Mouse (Mus musculus) CH12.LX (cell line): ENCODE results near the gene Socs7. TPM values are rescaled to one million over a fixed set of nuclear protein-coding genes. Genes with fewer than 3 reads are reported as not detected.

Source experiments
- DNase-seq: peaks from one replicate; pipeline ENCODE4 v3.0.0-alpha.2; 2013; ENCODE audit errors: extremely low read depth
- H3K27ac ChIP-seq: 2 replicates; pipeline ENCODE4 v1.5.1; 2012; ENCODE audit warnings: low read depth, mild to moderate bottlenecking, control low read depth, moderate library complexity; ENCODE audit not compliant: insufficient read depth
- H3K27me3 ChIP-seq: replicated peaks from 2 replicates; pipeline ENCODE3; 2012; ENCODE audit warnings: inconsistent platforms
- H3K36me3 ChIP-seq, 2 experiments: replicated peaks in 1 of 2; 2 replicates each; pipeline versions ENCODE3 to v1.6.1; 2012; ENCODE audit warnings: inconsistent platforms in 1 of 2, low read length in 1 of 2, mild to moderate bottlenecking in 1 of 2, mixed read lengths in 1 of 2, moderate library complexity in 1 of 2; ENCODE audit not compliant: control insufficient read depth in 1 of 2, insufficient read depth in 1 of 2
- H3K4me1 ChIP-seq, 2 experiments: 2 replicates each; pipeline ENCODE4 v1.6.1; 2012; ENCODE audit warnings: inconsistent platforms in 1 of 2, moderate library complexity in 1 of 2; ENCODE audit not compliant: insufficient read depth in 2 of 2, control insufficient read depth in 1 of 2
- H3K4me2 ChIP-seq: 2 replicates; pipeline ENCODE4 v1.6.1; 2012; ENCODE audit warnings: low read depth, mild to moderate bottlenecking, control low read depth; ENCODE audit not compliant: poor library complexity, insufficient read depth, severe bottlenecking
- H3K4me3 ChIP-seq, 3 experiments: fragments of 150-350 bp in 1 of 3; sonication (generic) in 1 of 3; replicated peaks in 1 of 3; 2 replicates each; pipeline versions ENCODE3 to v1.5.1; 2011 to 2012; ENCODE audit warnings: low read depth in 2 of 3, low read length in 2 of 3, mild to moderate bottlenecking in 2 of 3, moderate library complexity in 2 of 3, control low read depth in 1 of 3, improper control_type of control experiment in 1 of 3, inconsistent platforms in 1 of 3, mixed read lengths in 1 of 3; ENCODE audit not compliant: poor library complexity in 1 of 3
- H3K79me2 ChIP-seq: replicated peaks from 2 replicates; pipeline ENCODE4 v1.6.1; 2012; ENCODE audit warnings: mild to moderate bottlenecking, moderate library complexity; ENCODE audit not compliant: control insufficient read depth, poor library complexity, insufficient read depth, severe bottlenecking; ENCODE audit errors: extremely low read depth
- H3K9ac ChIP-seq: 2 replicates; pipeline ENCODE4 v1.6.1; 2012; ENCODE audit warnings: low read depth, mild to moderate bottlenecking, control low read depth, moderate library complexity; ENCODE audit not compliant: insufficient read depth
- H3K9me3 ChIP-seq: replicated peaks from 2 replicates; pipeline ENCODE3; 2012; ENCODE audit warnings: low read length, inconsistent platforms, mixed read lengths
- CHD1 ChIP-seq: IDR thresholded peaks from 2 replicates; pipeline ENCODE4 v1.6.1; 2012; ENCODE audit warnings: low read depth, low read length, improper control_type of control experiment, inconsistent platforms
- CHD2 ChIP-seq: IDR thresholded peaks from 2 replicates; pipeline ENCODE4 v1.6.1; 2011; ENCODE audit warnings: low read length, improper control_type of control experiment
- CTCF ChIP-seq, 2 experiments: IDR thresholded peaks in 1 of 2; conservative IDR thresholded peaks in 1 of 2; 2 replicates each; pipeline ENCODE4 v1.5.1; 2011 to 2012; ENCODE audit warnings: low read depth in 2 of 2, low read length in 2 of 2, improper control_type of control experiment in 1 of 2, inconsistent platforms in 1 of 2, mild to moderate bottlenecking in 1 of 2, moderate library complexity in 1 of 2
- EP300 ChIP-seq: IDR thresholded peaks from 2 replicates; pipeline ENCODE4 v1.6.1; 2011; ENCODE audit warnings: low read length, improper control_type of control experiment
- JUN ChIP-seq: IDR thresholded peaks from 2 replicates; pipeline ENCODE4 v1.6.1; 2011; ENCODE audit warnings: low read depth, mild to moderate bottlenecking, low read length, improper control_type of control experiment, moderate library complexity; ENCODE audit not compliant: insufficient read depth
- KAT2A ChIP-seq: IDR thresholded peaks from 2 replicates; pipeline ENCODE4 v1.6.1; 2012; ENCODE audit warnings: low read length, improper control_type of control experiment, inconsistent platforms; ENCODE audit not compliant: insufficient replicate concordance
- MAFK ChIP-seq: IDR thresholded peaks from 2 replicates; pipeline ENCODE4 v1.6.1; 2011; ENCODE audit warnings: low read length, improper control_type of control experiment; ENCODE audit not compliant: insufficient replicate concordance
- MAX ChIP-seq: IDR thresholded peaks from 2 replicates; pipeline ENCODE4 v1.6.1; 2011; ENCODE audit warnings: low read length, improper control_type of control experiment
- MAZ ChIP-seq: IDR thresholded peaks from 2 replicates; pipeline ENCODE4 v1.6.1; 2012; ENCODE audit warnings: low read depth, mild to moderate bottlenecking, inconsistent platforms, low read length, improper control_type of control experiment, moderate library complexity
- MEF2A ChIP-seq: IDR thresholded peaks from 2 replicates; pipeline ENCODE4 v1.6.1; 2014; ENCODE audit warnings: low read depth, mild to moderate bottlenecking, inconsistent platforms, low read length, improper control_type of control experiment, borderline replicate concordance
- MXI1 ChIP-seq: IDR thresholded peaks from 2 replicates; pipeline ENCODE4 v1.6.1; 2011; ENCODE audit warnings: mild to moderate bottlenecking, low read depth, low read length, improper control_type of control experiment
- MYC ChIP-seq: IDR thresholded peaks from 2 replicates; pipeline ENCODE4 v1.6.1; 2011; ENCODE audit warnings: low read depth, mild to moderate bottlenecking, improper control_type of control experiment, low read length
- NELFE ChIP-seq: IDR thresholded peaks from 2 replicates; pipeline ENCODE4 v1.6.1; 2011; ENCODE audit warnings: low read depth, low read length, improper control_type of control experiment
- PAX5 ChIP-seq: IDR thresholded peaks from 2 replicates; pipeline ENCODE4 v1.6.1; 2012; ENCODE audit warnings: low read length, inconsistent platforms, mixed read lengths
- POLR2AphosphoS2 ChIP-seq: IDR thresholded peaks from 2 replicates; pipeline ENCODE4 v1.6.1; 2011; ENCODE audit warnings: low read depth, low read length, improper control_type of control experiment
- RAD21 ChIP-seq: IDR thresholded peaks from 2 replicates; pipeline ENCODE4 v1.6.1; 2011; ENCODE audit warnings: low read depth, mild to moderate bottlenecking, low read length, improper control_type of control experiment, moderate library complexity
- RCOR1 ChIP-seq: conservative IDR thresholded peaks from 2 replicates; pipeline ENCODE4 v1.6.1; 2012; ENCODE audit warnings: low read depth, mild to moderate bottlenecking, inconsistent platforms, low read length, improper control_type of control experiment
- SMC3 ChIP-seq: IDR thresholded peaks from 2 replicates; pipeline ENCODE4 v1.6.1; 2011; ENCODE audit warnings: low read depth, low read length, improper control_type of control experiment
- TBP ChIP-seq: conservative IDR thresholded peaks from 2 replicates; pipeline ENCODE4 v1.6.1; 2011; ENCODE audit warnings: low read depth, low read length, improper control_type of control experiment
- TCF12 ChIP-seq: IDR thresholded peaks from 2 replicates; pipeline ENCODE4 v1.6.1; 2014; ENCODE audit warnings: low read depth, mild to moderate bottlenecking, inconsistent platforms, low read length, improper control_type of control experiment
- USF1 ChIP-seq: IDR thresholded peaks from 2 replicates; pipeline ENCODE4 v1.6.1; 2014; ENCODE audit warnings: low read depth, mild to moderate bottlenecking, inconsistent platforms, low read length, improper control_type of control experiment
- USF2 ChIP-seq: conservative IDR thresholded peaks from 2 replicates; pipeline ENCODE4 v1.6.1; 2011; ENCODE audit warnings: low read depth, low read length, improper control_type of control experiment
- ZC3H11A ChIP-seq: IDR thresholded peaks from 2 replicates; pipeline ENCODE4 v1.6.1; 2012; ENCODE audit warnings: low read depth, mild to moderate bottlenecking, inconsistent platforms, low read length, improper control_type of control experiment
- ZKSCAN1 ChIP-seq: IDR thresholded peaks from 2 replicates; pipeline ENCODE4 v1.6.1; 2012; ENCODE audit warnings: low read depth, inconsistent platforms, low read length, improper control_type of control experiment, borderline replicate concordance
- ZMIZ1 ChIP-seq: IDR thresholded peaks from 2 replicates; pipeline ENCODE4 v1.6.1; 2012; ENCODE audit warnings: low read depth, mild to moderate bottlenecking, inconsistent platforms, low read length, improper control_type of control experiment
- ZNF384 ChIP-seq: IDR thresholded peaks from 2 replicates; pipeline ENCODE4 v1.6.1; 2012; ENCODE audit warnings: low read depth, low read length, improper control_type of control experiment, inconsistent platforms
- dilution Hi-C: fragments of 300-500 bp; cut with MboI; formaldehyde crosslinking; loops from 2 replicates; pipeline ENCODE4 v1.14.3; 2020; ENCODE audit warnings: low sequenced_read_pairs; ENCODE audit not compliant: extremely low pct_unique_long_range_greater_than_20kb, extremely low pct_ligation_motif_present
- in situ Hi-C: fragments of 300-500 bp; cut with MboI; formaldehyde crosslinking; loops from 3 replicates; pipeline ENCODE4 v1.14.3; 2019; ENCODE audit warnings: low sequenced_read_pairs, low pct_ligation_motif_present, low pct_unique_long_range_greater_than_20kb, mixed read lengths
- polyA plus RNA-seq: library from polyadenylated mRNA; unstranded; fragments of >175 nt; gene quantifications from 2 replicates; pipeline ENCODE4 v1.2.1, GENCODE M21; 2012; ENCODE audit warnings: low read depth; ENCODE audit not compliant: insufficient read length
- total RNA-seq, 2 experiments: library from RNA; depleted of rRNA; stranded (reverse); fragments of 300-350 nt in 1 of 2; fragments of >200 nt in 1 of 2; gene quantifications; 2 replicates each; pipeline ENCODE4 v1.2.3; 2012 to 2014

Gene Socs7
- total and polyA plus RNA-seq, 3 experiments, result 11.9 to 17.4 (median 15.1) TPM

GRCm38 (mm10) chr11:97338977-97339315, 23.4 kb upstream of the Socs7 start (continued):
- no peak for TF ChIP-seq USF2

- no peaks in the 10 kb centered on the region for H3K9me3 ChIP-seq
- H3K36me3 ChIP-seq, result no peaks in the 10 kb centered on the region
- H3K9ac ChIP-seq, result no peak overlapping the region
- H3K27me3 ChIP-seq, result peaks cover 20% of the 10 kb centered on the region
- H3K27ac ChIP-seq, result no peak overlapping the region
- H3K79me2 ChIP-seq, result no peaks in the 10 kb centered on the region
- no peak for DNase-seq
- peaks cover 8 to 15% of the 10 kb centered on the region in 2 experiments for H3K4me1 ChIP-seq
- no peak for TF ChIP-seq TBP
- TF ChIP-seq PAX5, result no peak
- TF ChIP-seq ZC3H11A, result no peak
- no peak for TF ChIP-seq MEF2A
- no peak for TF ChIP-seq CHD2
- TF ChIP-seq ZNF384, result no peak
- no peak for TF ChIP-seq MAX
- TF ChIP-seq KAT2A, result no peak
- TF ChIP-seq ZMIZ1, result no peak
- TF ChIP-seq MXI1, result no peak
- no peak for TF ChIP-seq JUN
- TF ChIP-seq RCOR1, result no peak
- TF ChIP-seq EP300, result no peak
- TF ChIP-seq USF1, result no peak
- no peak overlapping the region for H3K4me2 ChIP-seq
- H3K4me3 ChIP-seq, result no peak overlapping the region
- in situ Hi-C loops (no loop called here), dilution Hi-C loops (no loop called here)
Observed at GRCm38 (mm10) chr11:97343175-97343574, 19.2 kb upstream of the Socs7 start.

GRCm38 (mm10) chr11:97343619-97344018, 18.7 kb upstream of the Socs7 start:
- no peak overlapping the region for H3K9ac ChIP-seq
- no peak for DNase-seq

More at GRCm38 (mm10) chr11:97343619-97344018, 18.7 kb upstream of the Socs7 start:
- dilution Hi-C loops, result no loop called here
- peaks cover 3% of the 10 kb centered on the region for H3K9me3 ChIP-seq
- TF ChIP-seq ZKSCAN1, result no peak
- peak; percentile 40 for TF ChIP-seq SMC3
- TF ChIP-seq MYC, result no peak
- TF ChIP-seq RAD21, result peak; percentile 23
- no peak for TF ChIP-seq USF2
- no peak for TF ChIP-seq NELFE
- TF ChIP-seq POLR2AphosphoS2, result no peak
- TF ChIP-seq TCF12, result no peak
- peak in 1 of 2 experiments; percentile 63; a peak in 2 of 4 replicates for TF ChIP-seq CTCF (conservative IDR thresholded peaks at IDR 0.05 in 1 of 2, IDR thresholded peaks at IDR 0.05 in 1 of 2; ENCODE audit: low read depth in 2 of 2, low read length in 2 of 2)
- TF ChIP-seq PAX5, result no peak
- TF ChIP-seq MEF2A, result no peak
- TF ChIP-seq MAZ, result no peak
- TF ChIP-seq MXI1, result no peak
- TF ChIP-seq MAFK, result no peak
- TF ChIP-seq CHD1, result no peak
- no peak for TF ChIP-seq CHD2
- H3K27ac ChIP-seq, result no peak overlapping the region
- H3K4me2 ChIP-seq, result no peak overlapping the region
- in situ Hi-C loops, result no loop called here
- H3K36me3 ChIP-seq, result no peaks in the 10 kb centered on the region
- peaks cover 24% of the 10 kb centered on the region for H3K27me3 ChIP-seq
- H3K4me1 ChIP-seq, result peaks cover 8 to 15% of the 10 kb centered on the region in 2 experiments
- H3K4me3 ChIP-seq, result no peak overlapping the region
- H3K79me2 ChIP-seq, result no peaks in the 10 kb centered on the region
